Mouse (Mus musculus) midbrain, embryonic 10.5 days (tissue): ENCODE data around the gene Med12. TPM values are rescaled to one million over a fixed set of nuclear protein-coding genes. Genes with fewer than 3 reads are reported as not detected.

ENCODE experiments used
- DNase-seq: peaks from one replicate; pipeline ENCODE4 v3.0.0-alpha.2; 2017; ENCODE audit warnings: low spot score
- H3K27ac ChIP-seq: fragments of 300-500 bp; sonication (generic); replicated peaks from 2 replicates; pipeline ENCODE4 v1.5.1; 2016; ENCODE audit warnings: mild to moderate bottlenecking
- H3K27me3 ChIP-seq: fragments of 300-500 bp; sonication (generic); 2 replicates; pipeline ENCODE4 v1.6.1; 2016; ENCODE audit warnings: low read depth, mild to moderate bottlenecking; ENCODE audit not compliant: poor library complexity, severe bottlenecking
- H3K36me3 ChIP-seq: fragments of 300-500 bp; sonication (generic); 2 replicates; pipeline ENCODE4 v1.6.1; 2016; ENCODE audit warnings: mild to moderate bottlenecking, moderate library complexity
- H3K4me1 ChIP-seq: fragments of 300-500 bp; sonication (generic); 2 replicates; pipeline ENCODE4 v1.6.1; 2016
- H3K4me3 ChIP-seq: fragments of 300-500 bp; sonication (generic); 2 replicates; pipeline ENCODE4 v1.5.1; 2016; ENCODE audit warnings: mild to moderate bottlenecking, moderate library complexity
- H3K9me3 ChIP-seq: fragments of 300-500 bp; sonication (generic); replicated peaks from 2 replicates; pipeline ENCODE4 v1.6.1; 2016; ENCODE audit warnings: mild to moderate bottlenecking
- WGBS: fragments of 180-500 bp; shearing (Covaris S2); methylation state at CpG from one replicate; pipeline ENCODE4 v1.1.7; 2016; 5-methylcytosine and 5-hydroxymethylcytosine counted together
- polyA plus RNA-seq: library from polyadenylated mRNA; unstranded; fragments of >200 nt; fragmentation: Nextera tagmentation; extraction: Ambion mirVana; gene quantifications from 2 replicates; pipeline ENCODE4 v1.2.1, GENCODE M21; 2016

Gene Med12
- 30.8 and 39.4 TPM in 2 replicates for polyA plus RNA-seq

GRCm38 (mm10) chrX:101273875-101274738 lies at the start of gene Med12:
Gene Med12, plus strand, starts transcription at chrX:101274030.
- peaks cover 34% of the 10 kb centered on the region for H3K36me3 ChIP-seq
- H3K9me3 ChIP-seq = no peaks in the 10 kb centered on the region
- WGBS = 16% methylated on average over 51 of the region's 54 CpGs
- H3K4me3 ChIP-seq = peak within 1 kb of the TSS; percentile 65
- peaks cover 11% of the 10 kb centered on the region for H3K4me1 ChIP-seq
- DNase-seq = peak; percentile 88
- H3K27me3 ChIP-seq = peaks cover 64% of the 10 kb centered on the region
- peak within 1 kb of the TSS; percentile 91 for H3K27ac ChIP-seq

DNA sequence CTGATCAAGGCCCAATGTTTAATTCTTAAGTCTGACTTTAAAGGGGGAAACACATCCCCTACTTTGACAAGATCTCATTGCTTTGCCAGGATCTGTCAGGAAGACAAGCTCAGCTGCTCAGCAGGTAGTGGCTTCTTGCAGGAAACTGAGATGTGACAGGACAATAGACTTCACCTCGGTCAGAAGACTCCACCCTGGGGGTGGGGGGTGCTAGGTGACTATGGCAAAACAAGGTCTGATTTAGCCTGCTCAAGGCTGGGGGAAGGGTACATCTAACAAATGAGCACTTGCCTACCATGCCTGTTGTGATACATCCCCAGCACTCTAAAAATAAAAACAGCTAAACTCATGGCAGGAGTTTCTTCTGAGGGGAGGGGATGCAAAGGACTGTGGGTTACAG lies 28.8 kb upstream of the Med12 start:
- no peak overlapping the region for H3K27ac ChIP-seq
- no peaks in the 10 kb centered on the region for H3K4me1 ChIP-seq
- no peaks in the 10 kb centered on the region for H3K36me3 ChIP-seq
- no peak overlapping the region for H3K4me3 ChIP-seq
- H3K27me3 ChIP-seq = peaks cover 37% of the 10 kb centered on the region
- 39% methylated on average over 1 of the region's 1 CpGs for WGBS
- no peaks in the 10 kb centered on the region for H3K9me3 ChIP-seq
- DNase-seq = no peak

- Histone ChIP-seq H3K4me3 (peak within 1 kb of the TSS; percentile 64), H3K9me3 (no peaks in the 10 kb centered on the region), H3K4me1 (peaks cover 11% of the 10 kb centered on the region), H3K36me3 (peaks cover 9% of the 10 kb centered on the region), H3K27ac (peak within 1 kb of the TSS; percentile 82), H3K27me3 (peaks cover 32% of the 10 kb centered on the region)
- WGBS = 24% methylated on average over 46 of the region's 47 CpGs
- peak; percentile 82 for DNase-seq
Observed at GRCm38 (mm10) chrX:101253952-101254729, 19.7 kb upstream of the Med12 start, which contains the start of gene Foxo4. Gene Foxo4, plus strand, starts transcription at chrX:101254528.

DNA sequence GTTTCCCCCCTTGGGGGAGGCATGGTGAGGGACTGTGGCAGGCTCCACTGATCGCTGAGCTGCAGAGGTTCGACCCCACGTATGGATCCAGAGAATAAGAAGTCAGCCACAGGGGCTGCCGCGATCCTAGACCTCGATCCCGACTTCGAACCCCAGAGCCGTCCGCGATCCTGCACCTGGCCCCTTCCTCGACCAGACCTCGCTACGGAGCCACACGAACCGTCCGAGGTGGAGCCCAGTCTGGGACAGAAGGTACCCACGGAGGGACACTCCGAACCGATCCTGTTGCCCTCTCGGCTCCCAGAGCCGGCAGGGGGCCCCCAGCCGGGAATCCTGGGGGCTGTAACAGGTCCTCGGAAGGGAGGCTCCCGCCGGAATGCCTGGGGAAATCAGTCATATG lies 19.1 kb upstream of the Med12 start:
- H3K36me3 ChIP-seq = peaks cover 9% of the 10 kb centered on the region
- H3K27ac ChIP-seq = peak overlapping the region; percentile 82
- peak; percentile 32 for DNase-seq
- H3K4me3 ChIP-seq = peak overlapping the region; percentile 64
- H3K4me1 ChIP-seq = peaks cover 11% of the 10 kb centered on the region
- peaks cover 36% of the 10 kb centered on the region for H3K27me3 ChIP-seq
- no peaks in the 10 kb centered on the region for H3K9me3 ChIP-seq
- WGBS = 19% methylated on average over 26 of the region's 26 CpGs

GRCm38 (mm10) chrX:101256603-101257002 lies 17.2 kb upstream of the Med12 start:
- WGBS = 77% methylated on average over 13 of the region's 13 CpGs
- H3K36me3 ChIP-seq = peaks cover 9% of the 10 kb centered on the region
- no peak overlapping the region for H3K27ac ChIP-seq
- no peak for DNase-seq
- peaks cover 25% of the 10 kb centered on the region for H3K4me1 ChIP-seq
- no peaks in the 10 kb centered on the region for H3K9me3 ChIP-seq
- H3K4me3 ChIP-seq = no peak overlapping the region
- peaks cover 45% of the 10 kb centered on the region for H3K27me3 ChIP-seq

DNA sequence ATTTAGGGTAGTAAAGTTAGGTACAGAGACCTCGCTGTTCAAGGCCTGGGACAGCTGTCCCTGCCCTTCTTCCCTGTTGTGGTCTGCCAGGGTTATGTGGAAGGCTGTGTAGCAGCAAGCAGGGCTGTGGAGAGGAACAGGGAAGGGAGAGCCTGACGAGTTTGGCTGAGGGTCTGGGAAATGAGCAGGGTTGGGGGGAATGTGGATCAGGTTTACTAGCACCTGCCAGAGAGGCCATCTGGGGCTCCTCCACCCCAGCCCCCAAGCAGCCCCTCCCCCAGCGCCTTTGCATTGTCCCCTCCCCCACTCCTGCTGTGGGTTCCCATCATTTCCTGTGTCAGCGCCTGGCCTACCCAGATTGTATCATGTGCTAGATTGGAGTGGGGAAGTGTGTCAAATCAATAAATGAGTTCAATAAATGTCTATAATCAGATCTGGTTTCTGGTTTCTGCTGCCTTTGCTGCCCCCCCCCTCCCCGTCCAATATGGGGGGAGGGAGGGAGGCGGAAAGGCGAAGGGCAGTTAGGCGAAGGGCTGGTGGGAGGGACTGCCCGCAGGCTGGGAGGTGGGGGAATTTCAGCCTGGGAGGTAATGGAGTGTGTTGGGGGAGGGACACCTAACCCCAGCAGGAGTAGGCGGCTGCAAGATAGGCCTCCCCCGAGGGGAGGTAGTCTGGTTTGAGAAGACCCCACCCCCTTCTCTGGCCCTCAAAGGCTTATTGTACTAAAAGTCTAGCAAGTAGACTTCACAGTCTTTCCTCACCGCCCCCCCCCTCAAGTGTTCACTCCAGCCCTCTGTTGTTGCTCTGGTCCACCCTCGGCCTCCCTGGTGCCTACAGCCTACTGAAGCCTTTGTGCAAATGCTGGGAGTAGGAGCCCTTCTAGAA lies 13.1 kb upstream of the Med12 start:
- no peaks in the 10 kb centered on the region for H3K9me3 ChIP-seq
- H3K4me3 ChIP-seq = 0 out of 2 replicates have a peak overlapping the region, but pooled peaks have one; percentile 11
- H3K27ac ChIP-seq = peak overlapping the region; percentile 77
- peaks cover 59% of the 10 kb centered on the region for H3K27me3 ChIP-seq
- H3K4me1 ChIP-seq = peaks cover 16% of the 10 kb centered on the region
- peaks cover 9% of the 10 kb centered on the region for H3K36me3 ChIP-seq
- DNase-seq = peak; percentile 43
- 29% methylated on average over 13 of the region's 13 CpGs for WGBS

- H3K36me3 ChIP-seq = no peaks in the 10 kb centered on the region
- no peak for DNase-seq
- WGBS = 94% methylated on average over 1 of the region's 1 CpGs
- H3K4me3 ChIP-seq = no peak within 1 kb of the TSS
- peaks cover 72% of the 10 kb centered on the region for H3K27me3 ChIP-seq
- no peaks in the 10 kb centered on the region for H3K9me3 ChIP-seq
- H3K27ac ChIP-seq = no peak within 1 kb of the TSS
- peaks cover 14% of the 10 kb centered on the region for H3K4me1 ChIP-seq
Observed at GRCm38 (mm10) chrX:101263892-101264291, 9.9 kb upstream of the Med12 start, which contains the start of gene Gm614. Gene Gm614, minus strand, starts transcription at chrX:101263992.

- WGBS = 91% methylated on average over 6 of the region's 6 CpGs
- Histone ChIP-seq H3K9me3 (no peaks in the 10 kb centered on the region), H3K27ac (no peak overlapping the region), H3K27me3 (peaks cover 72% of the 10 kb centered on the region), H3K4me3 (no peak overlapping the region), H3K4me1 (no peaks in the 10 kb centered on the region), H3K36me3 (no peaks in the 10 kb centered on the region)
- DNase-seq = no peak
Observed at GRCm38 (mm10) chrX:101266631-101267030, 7.2 kb upstream of the Med12 start.

DNA sequence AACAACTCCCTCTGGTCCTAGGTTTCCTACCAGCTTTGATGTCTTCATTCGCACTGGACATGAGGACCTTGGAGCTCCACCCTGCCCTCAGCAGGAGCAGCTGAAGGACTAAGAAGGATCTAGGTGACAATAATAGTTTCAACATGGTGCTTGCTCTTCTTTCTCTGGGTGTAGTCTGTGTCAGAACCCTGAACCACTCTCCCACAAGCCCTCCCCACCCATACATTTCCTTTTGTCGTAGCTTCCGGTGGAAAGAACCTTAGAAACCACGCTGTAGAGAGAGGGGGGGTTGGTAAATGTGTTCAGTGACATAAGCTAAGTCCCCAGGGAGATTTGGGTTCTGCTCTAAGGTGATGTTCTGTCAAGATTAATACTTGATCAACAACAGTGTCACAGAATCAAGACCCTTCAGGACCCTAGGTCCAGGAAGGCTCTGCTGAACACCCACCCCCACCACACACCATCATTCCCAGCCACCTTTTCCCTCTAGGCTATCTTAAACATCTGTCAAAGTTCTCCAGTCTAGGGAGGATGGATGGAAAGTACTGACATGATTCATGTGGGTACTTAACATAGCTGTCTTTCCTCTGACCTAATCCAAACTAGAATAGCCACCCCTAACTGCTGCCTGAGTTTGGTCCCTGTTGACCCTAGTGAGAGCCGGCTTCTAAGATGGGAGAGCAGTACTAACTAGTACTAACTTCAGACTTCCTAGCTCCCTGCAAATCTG lies 5.6 kb upstream of the Med12 start, which contains the start of gene Il2rg:
TSS of gene Il2rg (minus strand) at position 231 of the 730 bp plus-strand sequence.
- H3K4me1 ChIP-seq = 0 out of 2 replicates have a peak, but pooled peaks cover under 1% of the 10 kb centered on the region
- H3K27ac ChIP-seq = no peak within 1 kb of the TSS
- no peaks in the 10 kb centered on the region for H3K9me3 ChIP-seq
- peaks cover 80% of the 10 kb centered on the region for H3K27me3 ChIP-seq
- H3K36me3 ChIP-seq = no peaks in the 10 kb centered on the region
- 87% methylated on average over 5 of the region's 5 CpGs for WGBS
- DNase-seq = no peak
- no peak within 1 kb of the TSS for H3K4me3 ChIP-seq

- DNase-seq = no peak
- 69% methylated on average over 3 of the region's 3 CpGs for WGBS
- Histone ChIP-seq H3K27me3 (peaks cover 80% of the 10 kb centered on the region), H3K4me1 (peaks cover 4% of the 10 kb centered on the region; the same call in 1 of the 2 replicates), H3K27ac (no peak within 1 kb of the TSS), H3K36me3 (no peaks in the 10 kb centered on the region), H3K9me3 (no peaks in the 10 kb centered on the region), H3K4me3 (no peak within 1 kb of the TSS)
Observed at GRCm38 (mm10) chrX:101268755-101269124, 5.1 kb upstream of the Med12 start, which contains the start of gene Gm20489. Gene Gm20489, minus strand, starts transcription at chrX:101269023.

DNA sequence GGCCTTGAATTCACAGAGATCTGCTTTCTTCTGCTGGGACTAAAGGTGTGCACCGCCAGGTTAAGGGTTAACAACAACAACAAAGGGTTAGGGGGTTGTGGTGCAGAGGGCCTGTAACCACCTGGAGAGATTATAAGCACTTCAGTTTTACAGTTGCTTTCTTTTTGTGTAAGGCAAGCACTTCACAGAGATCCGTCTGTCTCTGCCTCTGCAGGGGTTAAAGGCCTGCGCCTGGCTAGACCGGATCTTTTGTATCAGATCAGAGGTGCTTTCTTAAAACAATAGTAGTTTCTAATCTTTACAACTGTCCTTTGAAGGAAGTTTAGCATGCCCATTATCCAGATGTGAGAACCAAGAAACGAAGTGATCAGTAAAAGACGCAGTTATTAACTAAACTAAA lies 420 bp upstream of the Med12 start:
- Histone ChIP-seq H3K9me3 (no peaks in the 10 kb centered on the region), H3K27ac (peak overlapping the region; percentile 91), H3K4me1 (peaks cover 11% of the 10 kb centered on the region), H3K27me3 (peaks cover 70% of the 10 kb centered on the region), H3K4me3 (peak overlapping the region; percentile 65), H3K36me3 (peaks cover 27% of the 10 kb centered on the region)
- 19% methylated on average over 6 of the region's 6 CpGs for whole genome bisulfite sequencing
- no peak for DNase-seq
